Mouse (Mus musculus): ENCODE data around the gene Fbp1.

- TF ChIP-seq MAFK (IDR thresholded peaks at IDR 0.05; ENCODE audit: insufficient read depth, low read depth, low read length) (no peak), HCFC1 (IDR thresholded peaks at IDR 0.05; ENCODE audit: borderline replicate concordance, insufficient read depth, low read length) (no peak), ZNF384 (IDR thresholded peaks at IDR 0.05; ENCODE audit: low read depth, low read length) (no peak), CHD2 (IDR thresholded peaks at IDR 0.05; ENCODE audit: low read depth, low read length) (no peak), ZC3H11A (IDR thresholded peaks at IDR 0.05; ENCODE audit: borderline replicate concordance, low read depth, low read length) (no peak)
Measured at GRCm38 (mm10) chr13:62911575-62911974, 23.5 kb upstream of the Fbp1 start.
